Mouse (Mus musculus) spleen, adult 12 weeks (tissue): ENCODE measurements at regions not wholly inside any gene's neighbourhood (a gene's known extent, or its start where the extent isn't known, plus 50 kb on each side); places are given as distances from the start of the nearest gene placed in this dataset.

ENCODE experiments used
- DNase-seq: peaks from one replicate; pipeline ENCODE4 v3.0.0; 2022; ENCODE audit warnings: low spot score

DNA sequence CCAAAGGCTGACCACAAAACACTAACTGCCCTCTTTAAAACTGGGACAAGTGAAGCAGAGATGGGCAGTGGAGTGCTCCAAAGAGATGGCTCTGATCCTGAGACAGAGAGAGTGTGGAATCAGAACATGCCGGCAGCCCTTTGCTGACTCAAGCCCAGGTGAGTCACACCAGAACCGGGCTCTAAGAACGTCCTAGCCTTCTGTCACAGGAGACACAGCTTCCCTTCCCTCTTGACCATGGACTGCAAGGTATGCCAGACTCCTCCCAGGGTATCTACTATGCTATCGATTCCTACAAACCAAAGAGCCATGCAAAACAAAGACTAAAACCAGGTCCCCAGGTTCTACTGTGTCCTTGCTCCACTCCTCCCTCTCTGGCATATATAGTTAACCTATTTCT is 98.0 kb downstream of the Dhx15 start:
- no peak for DNase-seq

DNA sequence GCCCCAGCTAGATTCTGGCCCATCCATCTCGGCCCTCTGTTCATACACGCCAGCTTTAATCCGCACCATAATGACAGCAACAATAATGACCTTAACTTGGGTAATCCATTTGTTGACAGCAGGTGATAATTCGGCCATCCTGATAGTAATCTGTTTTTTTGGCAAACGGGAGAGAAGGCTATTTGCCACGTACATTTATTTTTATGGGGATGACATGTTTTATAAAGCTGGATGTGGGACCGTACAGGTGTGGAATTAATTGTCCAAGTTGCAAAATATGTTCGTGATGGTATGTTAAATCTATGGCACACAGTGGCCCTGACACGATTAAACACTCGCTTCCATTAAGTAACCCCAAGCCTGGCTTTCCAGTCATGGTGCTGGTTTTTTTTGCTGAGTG is 102.2 kb downstream of the Dhx15 start:
- DNase-seq = no peak

DNA sequence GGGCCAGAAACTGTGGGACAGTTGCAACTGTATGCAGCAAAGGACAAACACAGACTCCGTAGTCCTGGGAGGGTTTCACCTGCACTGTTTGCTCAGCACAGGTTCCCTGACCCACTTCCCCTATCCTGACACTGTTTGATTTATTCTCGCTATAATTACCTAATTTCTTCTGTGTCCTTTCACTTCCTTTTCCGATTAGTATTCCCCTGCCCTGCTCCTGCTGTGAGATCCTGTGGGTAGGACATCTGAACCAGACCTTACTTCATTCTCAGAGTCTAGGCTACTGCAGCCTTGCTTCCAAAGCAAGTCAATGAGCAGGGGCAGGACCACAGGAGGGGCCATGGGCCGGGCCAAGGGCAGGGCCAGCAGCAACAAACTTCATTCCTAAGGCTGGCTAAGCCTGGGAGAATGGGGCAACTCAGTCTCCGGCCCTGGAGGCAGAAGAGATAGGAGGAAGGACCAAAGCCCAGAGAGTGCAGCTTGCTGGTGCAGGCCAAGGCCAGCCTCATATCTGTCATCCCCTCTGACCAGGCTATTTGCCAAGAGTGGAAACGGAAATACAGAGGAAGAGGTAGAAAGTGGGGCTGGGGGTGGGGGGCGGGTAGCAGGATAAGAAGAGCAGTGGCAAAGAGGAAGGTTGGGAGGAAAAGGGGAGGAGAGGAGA is 103.4 kb downstream of the Dhx15 start:
- no peak for DNase-seq

DNA sequence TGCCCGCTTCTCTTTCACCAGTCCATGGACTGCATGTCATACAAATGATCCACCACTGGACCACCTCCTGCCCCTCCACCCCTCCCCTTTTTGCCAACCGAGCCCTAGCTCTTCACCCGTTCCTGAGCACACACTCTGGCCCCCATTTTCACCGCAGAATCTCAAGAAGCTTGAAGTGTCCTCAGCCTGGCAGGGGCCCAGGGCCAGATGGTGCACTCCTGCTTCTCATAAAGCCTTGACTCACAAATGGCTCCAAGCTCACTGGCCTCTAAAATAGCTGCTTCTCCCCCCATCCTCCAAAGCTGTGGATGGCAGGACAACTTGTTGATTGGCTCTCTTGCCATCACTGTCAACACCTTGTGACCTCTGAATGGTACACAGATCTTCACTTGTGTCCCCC is 110.0 kb downstream of the Dhx15 start:
- no peak for DNase-seq

DNA sequence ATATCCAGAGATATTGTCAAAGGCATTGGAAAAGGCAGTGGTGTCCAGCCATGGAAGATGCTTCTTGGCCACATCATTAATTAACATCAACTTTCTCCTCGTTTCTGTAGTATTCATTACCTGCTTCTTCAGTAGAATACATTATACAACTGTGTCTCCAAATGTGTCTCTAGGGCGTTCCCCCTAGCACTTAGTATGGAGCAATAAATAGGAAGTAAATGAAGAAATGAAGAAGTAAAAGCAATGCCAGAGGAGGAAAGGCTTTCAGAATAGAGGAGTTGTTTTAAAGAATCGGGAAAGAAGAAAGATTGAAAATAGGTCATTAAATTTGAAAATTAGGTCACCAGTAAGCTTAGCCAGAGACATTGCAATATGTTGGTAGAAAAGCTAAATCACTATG is 112.6 kb downstream of the Dhx15 start:
- no peak for DNase-seq

DNA sequence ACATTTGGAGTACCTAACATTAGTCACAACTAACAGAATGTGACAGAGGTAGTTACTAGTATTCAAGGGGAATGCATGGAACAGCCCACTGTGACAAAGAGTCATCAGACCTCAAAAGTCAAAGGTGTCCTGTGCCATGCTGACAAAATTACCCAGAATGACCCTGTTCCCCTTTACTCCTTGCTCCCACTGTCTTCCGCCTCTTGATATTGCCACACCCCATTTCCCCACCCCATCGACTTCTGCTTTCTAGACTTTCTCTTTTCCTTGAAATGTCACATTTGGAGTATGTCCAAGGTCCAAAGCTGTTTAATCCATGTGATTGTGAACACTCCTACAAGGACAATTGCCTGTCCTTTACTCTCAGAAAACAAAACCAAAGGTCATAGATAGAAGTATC is 115.2 kb downstream of the Dhx15 start:
- DNase-seq = no peak

DNA sequence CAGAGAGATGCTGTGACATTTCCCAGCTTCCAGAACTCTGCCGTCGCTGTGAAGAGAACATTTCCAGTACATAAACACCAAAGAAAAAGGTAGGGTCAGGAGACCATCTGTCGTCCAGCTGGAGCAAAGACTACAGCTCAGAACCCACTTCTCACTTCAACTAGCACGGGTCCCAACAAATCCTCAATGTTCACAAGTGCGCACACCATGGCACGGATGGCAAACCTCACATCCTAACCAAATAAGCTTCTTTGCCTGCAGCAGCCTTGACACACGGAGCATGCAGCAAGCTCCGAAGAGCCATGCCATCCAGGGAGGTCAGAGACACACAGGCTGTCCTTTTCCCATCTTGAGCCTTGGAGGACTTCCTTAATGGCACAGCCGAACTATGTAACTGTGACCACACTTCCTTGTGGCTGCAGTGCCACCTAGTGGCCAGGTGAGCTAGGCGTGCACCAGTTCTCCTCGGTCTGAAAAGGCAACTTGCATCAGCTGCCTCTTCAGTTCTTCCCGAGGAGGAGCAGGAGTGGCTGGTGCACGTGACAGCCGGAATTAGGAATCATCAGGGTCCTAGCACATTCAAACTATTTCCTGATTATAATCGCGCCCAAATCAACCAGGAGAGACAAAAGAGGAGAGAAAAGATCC is 125.4 kb downstream of the Dhx15 start:
- peak; percentile 27 for DNase-seq

DNA sequence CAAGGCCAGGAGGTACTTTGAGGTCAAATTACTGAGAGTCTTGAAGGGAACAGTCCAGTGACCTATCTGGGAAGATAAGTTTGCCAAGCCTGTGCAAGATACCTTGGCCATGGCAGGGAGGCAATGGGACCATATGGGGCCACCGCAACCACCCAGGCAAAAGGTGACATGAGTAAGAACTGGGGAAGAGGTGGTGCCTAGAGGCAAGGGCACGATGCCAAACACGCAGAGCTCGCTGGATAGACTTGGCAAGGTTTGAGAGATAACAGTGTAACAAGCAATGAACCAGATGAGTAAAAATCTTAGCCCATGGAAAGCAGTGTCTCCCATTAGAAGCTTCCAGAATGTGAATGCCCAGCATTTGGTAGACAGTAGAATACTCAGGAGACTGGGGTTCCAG is 128.1 kb downstream of the Dhx15 start:
- no peak for DNase-seq

DNA sequence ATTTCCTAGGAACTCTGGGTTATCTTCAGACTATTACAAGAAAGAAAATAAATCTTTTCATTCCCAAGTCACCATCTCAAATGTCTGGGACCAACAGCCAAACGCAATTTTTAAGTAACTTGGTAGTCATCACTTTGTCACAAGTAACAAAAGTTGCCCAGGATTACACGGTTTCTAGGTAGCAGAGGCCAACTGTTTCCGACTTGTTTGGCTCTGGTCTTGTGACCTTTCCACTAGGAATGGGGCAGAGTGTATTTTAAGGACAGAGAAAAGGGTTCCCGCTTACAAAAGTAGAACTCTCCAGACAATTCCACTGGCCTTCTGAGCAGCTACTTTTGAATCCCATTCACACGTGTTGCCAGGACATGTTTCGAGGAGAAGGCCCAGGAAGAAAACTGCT is 129.1 kb downstream of the Dhx15 start:
- DNase-seq = no peak

DNA sequence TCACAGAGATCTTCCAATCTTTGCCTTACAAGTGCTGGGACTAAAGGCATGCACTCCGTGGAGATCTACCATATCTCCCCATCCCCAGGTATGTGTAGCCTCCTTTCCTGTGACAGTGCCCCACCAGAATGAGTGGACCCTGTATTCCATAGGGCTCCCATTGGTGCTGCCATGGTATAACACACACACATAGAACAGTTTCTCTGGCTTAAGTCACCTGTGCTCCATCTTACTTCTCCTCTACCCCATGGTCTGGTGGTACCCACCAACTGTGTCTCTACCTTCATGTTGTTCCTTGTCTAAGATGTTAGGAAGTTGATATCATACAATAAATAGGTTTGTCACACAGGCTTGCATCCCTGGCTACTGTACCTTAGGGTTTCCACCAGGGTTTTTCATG is 133.1 kb downstream of the Dhx15 start:
- no peak for DNase-seq

DNA sequence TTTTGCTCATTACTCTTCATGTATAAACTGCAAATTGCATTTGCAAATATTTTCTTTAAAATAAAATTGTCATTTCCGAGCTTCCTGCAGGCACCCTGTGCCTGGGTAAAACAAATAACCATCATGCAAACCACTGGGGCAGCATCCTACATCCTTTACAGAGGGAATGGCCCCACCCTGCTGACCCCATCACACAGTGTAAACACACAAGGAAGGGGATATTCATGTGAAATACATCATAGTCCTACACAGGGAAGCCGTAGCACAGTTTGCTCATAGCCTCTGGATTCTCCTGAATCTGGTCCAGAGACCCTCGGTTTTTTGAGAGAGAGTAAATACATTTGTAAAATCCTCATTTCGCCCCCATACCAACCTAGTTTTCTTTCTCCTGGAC is 138.2 kb downstream of the Dhx15 start:
- no peak for DNase-seq

DNA sequence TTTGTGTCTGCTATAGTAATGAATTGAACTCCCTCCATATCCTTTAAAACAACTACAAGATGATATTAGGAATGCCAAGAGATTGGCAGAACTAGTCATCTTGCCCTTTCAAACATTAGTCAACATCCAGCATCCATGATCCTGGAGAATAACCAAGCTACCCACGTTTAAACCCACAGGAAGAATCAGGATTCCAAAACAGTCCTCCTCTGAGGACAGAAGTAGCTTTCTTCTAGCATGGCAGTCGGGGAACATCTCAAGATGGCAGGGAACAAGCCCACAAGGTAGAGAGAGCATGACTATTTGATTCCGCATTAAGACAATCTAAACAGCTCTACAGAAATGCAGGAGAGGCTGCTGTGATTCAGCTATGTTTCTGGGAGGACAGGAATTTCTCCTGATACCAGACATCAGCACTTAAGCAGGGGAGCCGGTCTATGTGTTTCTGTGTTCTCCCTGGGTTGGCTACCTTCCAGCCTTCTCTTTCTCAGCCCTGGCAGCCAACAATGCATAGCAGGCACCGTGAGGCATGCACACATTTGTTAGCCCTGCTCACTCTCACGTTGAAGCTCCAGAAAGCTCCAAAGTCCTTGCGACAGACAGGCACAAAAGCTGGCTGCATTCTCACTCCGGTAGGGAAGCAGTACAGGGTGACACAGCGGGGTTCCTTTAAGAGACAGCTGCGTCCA is 138.8 kb downstream of the Dhx15 start:
- DNase-seq = no peak

DNA sequence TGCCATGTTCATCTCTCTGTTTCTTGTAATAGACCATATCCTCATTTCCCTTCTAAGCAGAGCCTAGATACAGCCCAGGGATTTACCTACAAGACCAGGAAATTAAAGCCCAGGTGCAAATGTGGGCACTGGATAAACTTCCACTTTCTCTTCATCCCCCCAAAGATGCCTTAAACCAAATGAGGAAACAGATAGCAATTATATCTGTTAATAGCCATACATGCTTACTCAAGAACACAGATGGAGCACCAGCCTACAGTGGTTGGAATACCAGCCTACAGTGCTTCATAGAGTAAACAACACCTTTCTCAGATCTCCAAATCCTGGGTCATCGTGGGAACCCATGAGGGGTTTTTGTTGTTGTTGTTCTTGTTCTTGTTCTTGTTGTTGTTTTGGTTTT is 141.5 kb downstream of the Dhx15 start:
- no peak for DNase-seq

DNA sequence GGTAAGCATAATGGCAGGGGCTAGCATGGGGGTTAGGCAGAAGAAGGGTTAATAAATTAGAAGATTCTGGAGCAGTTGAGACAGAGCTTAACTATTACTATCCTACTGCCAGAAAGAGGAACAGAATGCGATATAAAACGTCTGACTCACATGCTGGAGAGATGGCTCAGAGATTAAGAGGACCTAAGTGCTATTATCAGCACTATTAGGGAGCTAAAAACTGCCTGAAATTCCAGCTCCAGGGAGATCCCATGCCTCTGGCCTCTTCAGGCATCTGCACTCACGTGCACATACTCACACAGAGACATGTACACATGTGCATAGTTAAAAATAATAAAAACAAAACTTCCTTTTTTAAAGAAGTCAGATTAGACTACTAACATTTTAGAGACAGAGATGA is 143.6 kb downstream of the Dhx15 start:
- DNase-seq = no peak

DNA sequence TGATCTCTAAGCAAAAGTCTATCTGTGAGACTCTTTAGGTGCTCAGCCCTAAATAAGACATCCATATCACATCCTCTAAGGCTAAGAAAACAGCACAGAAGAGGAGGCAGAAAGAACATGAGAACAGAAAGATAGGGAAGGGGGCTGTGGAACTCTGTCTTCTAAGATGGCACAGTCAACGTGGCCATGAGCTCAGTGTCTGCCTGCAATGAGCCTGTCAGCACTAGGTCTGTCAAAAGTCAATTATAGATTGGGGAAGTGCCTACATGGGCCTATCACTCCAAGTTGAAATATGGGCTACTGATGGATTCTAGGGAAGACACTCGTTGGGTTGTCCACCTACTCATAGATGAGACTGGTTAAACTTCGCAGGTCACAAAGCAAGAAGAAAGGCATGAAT is 146.2 kb downstream of the Dhx15 start:
- DNase-seq = no peak

DNA sequence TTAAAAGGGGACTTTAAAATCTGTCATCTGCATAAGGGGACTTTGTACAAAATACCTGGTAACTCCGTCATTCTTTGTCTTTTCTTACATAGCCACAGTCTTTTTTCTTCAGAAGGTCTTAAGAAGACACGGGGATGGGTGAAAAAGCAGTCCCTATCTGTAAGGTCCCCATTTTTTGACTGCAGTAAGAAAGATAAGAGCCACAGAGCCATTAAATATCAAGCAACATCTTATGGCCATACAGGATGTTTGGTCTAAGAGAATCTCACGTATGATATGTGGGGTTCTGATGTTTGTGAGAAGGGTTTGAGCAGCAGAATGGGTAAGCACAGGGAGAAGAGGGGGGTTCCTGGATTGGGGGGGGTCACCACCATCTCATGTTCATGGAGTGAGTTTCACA is 148.9 kb downstream of the Dhx15 start:
- no peak for DNase-seq

DNA sequence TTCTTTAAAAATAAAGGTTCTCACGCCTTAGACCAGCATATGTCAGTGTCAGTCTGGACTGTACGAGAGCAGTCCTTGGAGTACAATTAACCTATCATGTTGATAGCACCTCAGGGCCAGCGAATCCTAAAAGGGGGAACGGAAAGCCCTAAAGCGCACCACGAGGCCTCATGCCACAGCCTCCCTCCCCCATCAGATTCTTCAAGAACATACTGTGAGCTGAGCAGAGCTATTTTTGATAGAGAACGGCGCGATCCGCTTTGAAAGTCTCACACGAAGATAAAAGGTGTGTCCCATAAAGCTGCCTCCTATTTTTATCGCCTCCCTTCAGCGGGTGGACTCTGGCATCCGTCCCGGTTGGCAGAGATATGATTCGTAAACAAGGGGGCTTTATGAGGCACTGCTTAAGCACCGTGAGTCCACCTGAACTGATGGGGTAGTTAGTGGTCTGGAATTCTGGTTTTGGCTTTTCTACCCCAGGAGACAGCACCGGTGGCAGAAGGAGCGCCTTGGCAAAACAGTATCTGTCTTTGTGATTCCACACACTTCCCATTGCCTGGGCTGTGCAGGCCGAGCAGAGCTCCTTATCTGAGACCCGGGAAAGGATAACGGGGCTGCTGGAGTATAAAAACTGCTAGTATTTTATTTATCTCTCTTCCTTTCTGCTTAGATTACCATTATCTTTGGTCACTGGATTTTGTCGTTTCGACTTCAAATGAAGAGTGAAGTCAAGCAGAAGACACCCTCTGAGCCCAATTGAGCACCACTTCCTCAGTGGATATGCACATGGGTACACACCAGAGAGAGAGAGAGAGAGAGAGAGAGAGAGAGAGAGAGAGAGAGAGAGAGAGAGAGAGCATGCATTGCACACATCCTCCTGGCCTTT is 149.6 kb downstream of the Dhx15 start:
- DNase-seq = no peak

DNA sequence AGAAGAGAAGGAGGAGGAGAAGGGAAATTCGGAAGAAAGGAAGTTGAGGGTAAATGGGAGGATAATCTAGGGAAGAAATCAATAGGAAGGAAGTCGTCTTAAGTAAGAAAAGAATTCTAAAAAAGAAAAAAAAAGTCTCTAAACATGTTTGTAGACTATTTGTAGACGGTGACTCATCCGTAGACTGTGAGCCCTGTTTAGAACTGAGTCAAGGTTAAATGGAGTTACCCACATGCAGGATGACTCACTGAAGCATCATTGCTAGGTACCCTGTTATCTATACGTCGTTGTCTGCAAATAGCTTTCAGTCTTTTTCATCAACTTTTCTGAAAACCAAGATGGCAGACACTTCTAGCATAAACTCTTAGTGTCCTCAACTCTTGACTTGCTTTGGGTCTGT is 155.0 kb downstream of the Dhx15 start:
- no peak for DNase-seq

DNA sequence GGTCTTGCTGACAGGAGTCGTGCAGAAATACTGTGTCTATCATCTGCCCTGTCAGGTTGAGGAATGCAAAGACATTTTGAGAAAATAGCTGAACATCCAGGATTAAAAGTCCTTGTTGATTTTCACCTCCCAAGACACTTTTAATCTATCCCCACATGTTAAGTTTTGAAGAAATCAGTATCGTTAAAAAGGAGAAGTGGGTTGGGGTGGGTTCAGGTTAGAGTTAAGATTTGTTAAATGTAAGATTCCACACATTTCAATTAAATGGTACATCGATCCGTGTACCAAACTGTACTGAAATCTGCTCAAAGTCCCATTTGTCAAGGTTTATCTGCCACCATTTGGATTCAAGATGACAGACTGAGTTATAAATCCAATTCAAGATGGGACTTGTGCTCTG is 162.8 kb downstream of the Dhx15 start:
- no peak for DNase-seq

DNA sequence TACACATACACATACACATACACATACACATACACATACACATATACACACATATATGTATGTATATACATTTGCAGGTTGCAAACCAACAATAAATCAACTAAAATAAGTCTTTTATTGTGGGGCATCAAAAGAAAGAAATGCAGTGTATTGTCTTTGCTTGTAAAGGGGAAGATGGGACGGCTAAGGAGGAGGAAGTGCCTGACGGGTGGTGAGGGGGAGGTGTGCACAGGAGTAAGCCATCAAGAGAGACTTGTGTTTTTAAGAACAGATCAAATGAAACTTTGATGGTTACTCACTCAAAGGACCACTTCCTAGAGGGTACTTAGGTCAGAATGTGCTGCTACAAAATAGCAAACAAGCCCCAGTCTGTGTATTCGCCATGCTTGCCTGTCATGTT is 164.2 kb downstream of the Dhx15 start:
- DNase-seq = no peak

DNA sequence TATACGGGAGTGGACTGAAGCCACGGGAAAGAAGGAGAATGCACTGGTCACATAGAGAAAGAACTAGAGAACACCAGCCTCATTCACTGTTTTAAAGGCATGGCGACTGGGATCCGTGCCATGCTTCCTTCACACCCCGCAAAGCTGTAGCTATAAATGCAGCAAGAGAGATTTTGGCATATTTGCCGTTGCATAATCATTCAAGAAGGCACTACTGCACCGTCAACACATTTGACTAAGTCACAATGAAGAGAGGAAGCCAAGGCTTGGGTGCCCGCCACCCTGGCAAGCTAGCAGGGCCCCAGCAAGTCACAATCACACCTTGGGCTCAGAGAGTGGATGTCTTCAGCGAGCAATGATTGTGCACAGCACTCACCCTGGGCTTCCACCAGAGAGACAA is 167.1 kb downstream of the Dhx15 start:
- no peak for DNase-seq

DNA sequence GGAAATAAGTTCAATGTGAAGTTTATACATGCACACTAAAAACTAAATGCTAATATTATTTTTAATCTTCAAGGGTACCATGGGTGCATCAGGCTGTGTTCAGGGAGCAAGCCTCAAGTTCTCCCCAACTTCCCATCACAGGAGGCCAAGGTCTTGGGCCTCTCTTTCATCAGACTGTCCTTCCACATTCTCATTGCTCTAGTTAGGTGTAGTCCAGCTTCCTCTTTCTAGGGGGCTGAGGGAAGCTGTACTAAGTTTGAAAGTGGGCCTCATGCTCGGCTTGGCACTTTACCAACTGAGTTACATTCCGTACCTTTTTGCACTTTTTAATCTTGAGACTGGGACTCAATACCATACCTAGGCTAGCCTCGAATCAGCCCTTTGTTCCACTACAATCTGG is 173.3 kb downstream of the Dhx15 start:
- DNase-seq = no peak

DNA sequence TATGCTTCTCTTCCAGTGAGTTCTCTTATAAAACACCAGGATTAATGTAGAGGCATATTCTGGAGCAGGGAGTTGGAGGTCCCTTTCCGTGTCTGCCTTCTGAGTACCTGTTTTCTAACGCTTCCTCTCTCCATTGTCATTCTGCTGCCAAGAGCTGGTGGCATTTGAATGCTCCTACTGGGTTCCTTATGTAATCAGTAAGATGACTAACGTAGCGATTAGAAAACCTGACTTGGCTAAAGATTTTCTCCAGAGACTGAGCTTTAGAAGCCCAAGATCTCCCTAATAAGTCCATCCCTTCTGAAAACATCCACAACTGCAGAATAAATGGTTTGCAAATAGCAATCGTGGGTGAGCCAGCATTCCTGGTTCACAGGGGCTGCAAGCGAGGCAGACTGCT is 174.5 kb downstream of the Dhx15 start:
- no peak for DNase-seq
